Mouse (Mus musculus) frontal cortex, adult 2 months (tissue): ENCODE results near the gene Gnb5. TPM values are rescaled to one million over a fixed set of nuclear protein-coding genes. Genes with fewer than 3 reads are reported as not detected.
A peak's percentile ranks its signal among the peaks of the same experiment; 100 is the strongest.

ENCODE experiments used
- DNase-seq, 2 experiments: peaks; one replicate each; pipeline ENCODE4 v3.0.0; 2022; ENCODE audit warnings: low spot score in 1 of 2; ENCODE audit errors: extremely low spot score in 1 of 2
- polyA plus RNA-seq: library from polyadenylated mRNA; depleted of rRNA; stranded (reverse); fragments of >200 nt; gene quantifications from 2 replicates; pipeline ENCODE4 v1.2.3, GENCODE M21; 2012; rRNA removed

The Gnb5 gene
- polyA plus RNA-seq: 170 and 173 TPM in 2 replicates

- no peak for DNase-seq
These were observed at the start of gene Gnb5 for GRCm38 (mm10) chr9:75306126-75306898. TSS of gene Gnb5 (plus strand) at chr9:75306288.

GRCm38 (mm10) chr9:75258792-75259191 is 47.3 kb upstream of the Gnb5 start:
- no peak for DNase-seq

- no peak for DNase-seq
These were observed 46.4 kb upstream of the Gnb5 start for GRCm38 (mm10) chr9:75259656-75260055.

GRCm38 (mm10) chr9:75261332-75261872 is 44.7 kb upstream of the Gnb5 start:
- no peak for DNase-seq

- DNase-seq: peak in 1 of 2 experiments; percentile 80
These were observed 43.8 kb upstream of the Gnb5 start for GRCm38 (mm10) chr9:75262235-75262826.

GRCm38 (mm10) chr9:75264008-75264718 is 41.9 kb upstream of the Gnb5 start:
- DNase-seq: no peak

- DNase-seq: no peak
These were observed 38.9 kb upstream of the Gnb5 start for GRCm38 (mm10) chr9:75267147-75267546.

GRCm38 (mm10) chr9:75270382-75270781 is 35.7 kb upstream of the Gnb5 start:
- no peak for DNase-seq

GRCm38 (mm10) chr9:75271539-75271938 is 34.5 kb upstream of the Gnb5 start:
- no peak for DNase-seq

GRCm38 (mm10) chr9:75273646-75274045 is 32.4 kb upstream of the Gnb5 start:
- DNase-seq: no peak

GRCm38 (mm10) chr9:75274486-75274885 is 31.6 kb upstream of the Gnb5 start:
- no peak for DNase-seq

- DNase-seq: no peak
These were observed 31.0 kb upstream of the Gnb5 start for GRCm38 (mm10) chr9:75275051-75275450.

- peak in 1 of 2 experiments; percentile 76 for DNase-seq
These were observed 25.3 kb upstream of the Gnb5 start for GRCm38 (mm10) chr9:75280814-75281213.

- no peak for DNase-seq
These were observed 23.9 kb upstream of the Gnb5 start for GRCm38 (mm10) chr9:75282179-75282578.

- DNase-seq: peak; percentile 50 to 81
These were observed 23.3 kb upstream of the Gnb5 start for GRCm38 (mm10) chr9:75282830-75283229.

GRCm38 (mm10) chr9:75283636-75284035 is 22.5 kb upstream of the Gnb5 start:
- no peak for DNase-seq

- DNase-seq: no peak
These were observed 20.7 kb upstream of the Gnb5 start for GRCm38 (mm10) chr9:75285363-75285762.

GRCm38 (mm10) chr9:75287636-75288035 is 18.5 kb upstream of the Gnb5 start:
- DNase-seq: no peak

GRCm38 (mm10) chr9:75289545-75289944 is 16.5 kb upstream of the Gnb5 start:
- DNase-seq: peak in 1 of 2 experiments; percentile 46

- DNase-seq: peak in 1 of 2 experiments; percentile 56
These were observed 6.7 kb upstream of the Gnb5 start for GRCm38 (mm10) chr9:75299342-75299741.

- no peak for DNase-seq
These were observed 3.1 kb upstream of the Gnb5 start for GRCm38 (mm10) chr9:75303033-75303432.
